Mouse (Mus musculus): ENCODE results near the gene Cdh6.

DNA sequence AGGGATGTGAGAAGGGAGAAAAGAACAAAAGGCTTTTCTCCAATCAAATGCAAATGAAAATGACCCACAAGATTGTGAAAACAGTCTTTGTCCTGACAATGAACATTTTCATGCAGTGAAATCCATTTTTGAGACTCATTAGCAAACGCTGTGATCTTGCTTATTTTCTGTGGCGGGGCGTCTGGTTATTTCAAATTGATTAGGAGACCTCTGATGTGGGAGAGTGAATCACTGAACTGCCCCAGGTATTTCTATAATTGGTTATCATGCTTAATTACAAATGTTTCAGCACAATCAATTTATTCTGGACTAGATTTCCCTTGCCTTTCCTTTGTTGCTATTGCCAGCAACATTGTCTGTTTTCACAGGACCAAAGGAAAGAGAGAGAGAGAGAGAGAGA is 44.3 kb upstream of the Cdh6 start:
- TF ChIP-seq POLR2A (IDR thresholded peaks at IDR 0.05; ENCODE audit: borderline replicate concordance, control insufficient read depth, low read depth, low read length) (no peak), CTCF (IDR thresholded peaks at IDR 0.05; ENCODE audit: control insufficient read depth, insufficient read depth, low read length) (no peak)

All from bone marrow, adult 2 months (tissue).